Mouse (Mus musculus): ENCODE measurements at regions not wholly inside any gene's neighbourhood (a gene's known extent, or its start where the extent isn't known, plus 50 kb on each side); places are given as distances from the start of the nearest gene placed in this dataset.

GRCm38 (mm10) chr10:45009676-45010075 is 57.3 kb upstream of the Prep start:
- DNase-seq (ENCODE audit: low read depth, low spot score): peak; percentile 89

GRCm38 (mm10) chr10:45009235-45009634 is 57.8 kb upstream of the Prep start:
- DNase-seq (ENCODE audit: low read depth, low spot score): no peak

- no peak for DNase-seq (ENCODE audit: low read depth, low spot score)
Observed at GRCm38 (mm10) chr10:45004037-45004653, 62.9 kb upstream of the Prep start.

GRCm38 (mm10) chr10:45003344-45003681 is 63.7 kb upstream of the Prep start:
- no peak for DNase-seq (ENCODE audit: low read depth, low spot score)

GRCm38 (mm10) chr10:45002637-45003343 is 64.2 kb upstream of the Prep start:
- DNase-seq (ENCODE audit: low read depth, low spot score): no peak

GRCm38 (mm10) chr10:45000873-45001859 is 65.8 kb upstream of the Prep start:
- peak; percentile 40 for DNase-seq (ENCODE audit: low read depth, low spot score)

GRCm38 (mm10) chr10:45000027-45000840 is 66.8 kb upstream of the Prep start:
- DNase-seq (ENCODE audit: low read depth, low spot score): no peak

- no peak for DNase-seq (ENCODE audit: low read depth, low spot score)
Observed at GRCm38 (mm10) chr10:44997906-44998289, 69.1 kb upstream of the Prep start.

- DNase-seq (ENCODE audit: low read depth, low spot score): peak; percentile 23
Observed at GRCm38 (mm10) chr10:44997184-44997905, 69.7 kb upstream of the Prep start.

- DNase-seq (ENCODE audit: low read depth, low spot score): no peak
Observed at GRCm38 (mm10) chr10:44995756-44996155, 71.2 kb upstream of the Prep start.

- DNase-seq (ENCODE audit: low read depth, low spot score): no peak
Observed at GRCm38 (mm10) chr10:44994385-44995281, 72.4 kb upstream of the Prep start.

- no peak for DNase-seq (ENCODE audit: low read depth, low spot score)
Observed at GRCm38 (mm10) chr10:44993470-44994260, 73.3 kb upstream of the Prep start.

GRCm38 (mm10) chr10:44989539-44989938 is 77.5 kb upstream of the Prep start:
- no peak for DNase-seq (ENCODE audit: low read depth, low spot score)

- no peak for DNase-seq (ENCODE audit: low read depth, low spot score)
Observed at GRCm38 (mm10) chr10:44988756-44989155, 78.2 kb upstream of the Prep start.

- no peak for DNase-seq (ENCODE audit: low read depth, low spot score)
Observed at GRCm38 (mm10) chr10:44987615-44988014, 79.4 kb upstream of the Prep start.

- DNase-seq (ENCODE audit: low read depth, low spot score): no peak
Observed at GRCm38 (mm10) chr10:44981913-44982312, 85.1 kb upstream of the Prep start.

GRCm38 (mm10) chr10:44976815-44977214 is 90.2 kb upstream of the Prep start:
- no peak for DNase-seq (ENCODE audit: low read depth, low spot score)

GRCm38 (mm10) chr10:44971911-44972310 is 95.1 kb upstream of the Prep start:
- DNase-seq (ENCODE audit: low read depth, low spot score): no peak

GRCm38 (mm10) chr10:44959968-44960367 is 107.0 kb upstream of the Prep start:
- DNase-seq (ENCODE audit: low read depth, low spot score): no peak
